Mouse (Mus musculus): ENCODE measurements around the gene Ncam1.

The Ncam1 gene

GRCm38 (mm10) chr9:49798806-49799205 is at the start of gene Ncam1:
Gene Ncam1 (minus strand): TSS chr9:49798925.
- peak; percentile 58 for DNase-seq (ENCODE audit: low spot score)

GRCm38 (mm10) chr9:49834013-49834412 is 35.3 kb upstream of the Ncam1 start:
- no peak for DNase-seq (ENCODE audit: low spot score)

GRCm38 (mm10) chr9:49827671-49828070 is 28.9 kb upstream of the Ncam1 start:
- no peak for DNase-seq (ENCODE audit: low spot score)

- no peak for DNase-seq (ENCODE audit: low spot score)
Measured at GRCm38 (mm10) chr9:49816115-49816650, 17.5 kb upstream of the Ncam1 start.

- DNase-seq (ENCODE audit: low spot score) = no peak
Measured at GRCm38 (mm10) chr9:49814442-49814841, 15.7 kb upstream of the Ncam1 start.

- DNase-seq (ENCODE audit: low spot score) = no peak
Measured at GRCm38 (mm10) chr9:49803222-49803621, 4.5 kb upstream of the Ncam1 start.

- DNase-seq (ENCODE audit: low spot score) = peak; percentile 15
Measured at GRCm38 (mm10) chr9:49797821-49798571, 729 bp downstream of the Ncam1 start.

- no peak for DNase-seq (ENCODE audit: low spot score)
Measured at GRCm38 (mm10) chr9:49797508-49797820, 1.3 kb downstream of the Ncam1 start.

- peak; percentile 17 for DNase-seq (ENCODE audit: low spot score)
Measured at GRCm38 (mm10) chr9:49796618-49797507, 1.9 kb downstream of the Ncam1 start.

- no peak for DNase-seq (ENCODE audit: low spot score)
Measured at GRCm38 (mm10) chr9:49795881-49796280, 2.8 kb downstream of the Ncam1 start.

- DNase-seq (ENCODE audit: low spot score) = no peak
Measured at GRCm38 (mm10) chr9:49793987-49794550, 4.7 kb downstream of the Ncam1 start.

- no peak for DNase-seq (ENCODE audit: low spot score)
Measured at GRCm38 (mm10) chr9:49793241-49793640, 5.5 kb downstream of the Ncam1 start.

- no peak for DNase-seq (ENCODE audit: low spot score)
Measured at GRCm38 (mm10) chr9:49792646-49793045, 6.1 kb downstream of the Ncam1 start.

GRCm38 (mm10) chr9:49781016-49781772 is 17.5 kb downstream of the Ncam1 start:
- DNase-seq (ENCODE audit: low spot score) = no peak

- no peak for DNase-seq (ENCODE audit: low spot score)
Measured at GRCm38 (mm10) chr9:49777015-49777637, 21.6 kb downstream of the Ncam1 start.

- no peak for DNase-seq (ENCODE audit: low spot score)
Measured at GRCm38 (mm10) chr9:49766634-49767033, 32.1 kb downstream of the Ncam1 start.

GRCm38 (mm10) chr9:49760571-49760970 is 38.2 kb downstream of the Ncam1 start:
- no peak for DNase-seq (ENCODE audit: low spot score)

GRCm38 (mm10) chr9:49758436-49758835 is 40.3 kb downstream of the Ncam1 start:
- no peak for DNase-seq (ENCODE audit: low spot score)

GRCm38 (mm10) chr9:49757986-49758385 is 40.7 kb downstream of the Ncam1 start:
- DNase-seq (ENCODE audit: low spot score) = no peak

- no peak for DNase-seq (ENCODE audit: low spot score)
Measured at GRCm38 (mm10) chr9:49757582-49757981, 41.1 kb downstream of the Ncam1 start.

GRCm38 (mm10) chr9:49756725-49757124 is 42.0 kb downstream of the Ncam1 start:
- DNase-seq (ENCODE audit: low spot score) = no peak
